Mouse (Mus musculus) left cerebral cortex, adult 8-10 months (tissue): Measurements from ENCODE around the gene Cyp4f17. TPM values are rescaled to one million over a fixed set of nuclear protein-coding genes. Genes with fewer than 3 reads are reported as not detected.
A peak's percentile ranks its signal among the peaks of the same experiment; 100 is the strongest.
"Not testable (repeated sequence)": the region's sequence is repeated elsewhere in the genome, so short reads cannot be mapped to it uniquely, and the experiment has no call there.

ENCODE experiments used
- DNase-seq, 2 experiments: peaks; one replicate each; pipeline ENCODE4 v3.0.0; 2022; ENCODE audit warnings: low spot score in 2 of 2
- total RNA-seq, 4 experiments: library from RNA; stranded (reverse); gene quantifications; 2 replicates each; pipeline ENCODE4 v1.2.4; 2022

Cyp4f17 gene
- 1 to 10 TPM; 3.9 to 6.4 (median 4.6) TPM for total RNA-seq

DNA sequence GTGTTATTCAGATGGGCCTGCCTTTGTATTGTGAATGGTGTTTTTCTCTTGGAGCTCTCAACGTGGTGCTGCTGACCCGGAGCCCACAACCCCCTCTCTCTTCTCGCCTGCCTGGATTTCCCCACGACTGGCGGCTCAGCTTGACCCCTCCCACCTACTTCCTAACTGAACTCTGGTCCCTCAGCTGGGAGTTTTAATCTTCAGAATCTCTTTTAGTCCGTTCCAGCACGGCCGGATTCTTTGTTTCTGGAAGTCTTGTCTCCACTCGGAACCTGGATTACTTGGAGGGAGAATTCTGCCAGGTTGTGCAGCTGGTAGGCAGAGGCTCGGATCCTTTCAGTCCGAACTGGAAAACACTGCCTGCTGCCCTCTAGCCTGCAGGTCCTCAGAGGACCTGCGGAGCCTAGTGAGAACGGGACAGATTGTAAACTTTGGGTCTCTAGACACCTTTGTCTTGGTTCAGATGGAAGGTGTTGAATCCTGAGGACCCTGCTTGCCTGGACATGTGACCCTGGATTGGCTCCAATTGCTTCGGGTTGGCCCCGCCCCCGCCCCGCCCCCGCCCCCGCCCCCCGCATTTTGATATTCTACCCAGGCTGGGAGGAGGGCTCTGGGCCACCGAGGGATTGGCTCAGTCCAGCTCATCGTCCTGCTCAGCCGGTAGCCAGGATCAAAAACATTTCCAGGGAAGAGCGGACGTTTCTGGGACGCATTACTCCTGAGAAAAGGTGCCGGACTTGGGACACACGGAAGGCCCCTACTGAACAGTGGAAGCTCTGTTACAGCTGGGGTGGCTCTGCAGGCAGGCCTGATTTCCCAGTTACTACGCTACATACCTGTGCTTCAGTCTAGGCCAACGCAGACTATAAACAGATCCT, at the start of gene Cyp4f17:
Gene Cyp4f17, plus strand, starts transcription at position 200 of the 878 bp plus-strand sequence.
- no peak for DNase-seq

DNA sequence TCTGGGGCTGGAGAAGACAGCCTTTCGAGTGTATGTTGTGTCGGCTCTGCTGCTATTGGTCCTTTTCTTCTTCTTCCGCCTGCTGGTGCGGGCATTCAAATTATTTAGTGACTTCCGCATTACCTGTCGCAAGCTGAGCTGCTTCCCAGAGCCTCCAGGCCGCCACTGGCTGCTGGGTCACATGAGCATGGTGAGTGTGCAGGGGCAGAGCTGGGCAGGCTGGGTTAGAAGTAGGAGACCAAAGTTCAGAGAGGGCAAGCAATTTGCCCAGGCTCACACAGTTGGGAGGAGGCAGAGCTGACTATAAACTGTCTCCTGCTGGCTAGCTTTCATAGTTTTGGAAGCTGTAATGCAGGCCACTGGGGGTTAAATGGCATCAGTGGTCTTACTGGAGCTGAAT, 37.4 kb upstream of the Cyp4f17 start:
- no peak for DNase-seq

DNA sequence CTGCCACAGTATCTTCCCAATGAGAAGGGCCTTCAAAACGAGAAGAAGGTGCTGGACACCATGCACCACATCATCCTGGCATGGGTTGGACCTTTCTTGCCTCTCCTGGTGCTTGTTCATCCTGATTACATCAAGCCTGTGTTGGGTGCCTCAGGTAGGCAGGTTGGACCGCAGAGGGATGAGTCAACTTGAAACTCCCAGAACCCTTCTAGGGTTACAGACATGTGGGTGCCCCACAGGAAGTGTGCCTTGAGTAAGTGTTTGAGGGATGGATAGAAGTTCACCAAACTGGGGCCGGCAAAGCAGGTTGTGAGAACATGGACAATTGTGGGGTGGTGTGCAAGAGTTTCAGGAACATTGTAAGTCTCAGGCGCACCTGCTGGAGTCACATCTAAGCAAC, 35.1 kb upstream of the Cyp4f17 start:
- no peak for DNase-seq

DNA sequence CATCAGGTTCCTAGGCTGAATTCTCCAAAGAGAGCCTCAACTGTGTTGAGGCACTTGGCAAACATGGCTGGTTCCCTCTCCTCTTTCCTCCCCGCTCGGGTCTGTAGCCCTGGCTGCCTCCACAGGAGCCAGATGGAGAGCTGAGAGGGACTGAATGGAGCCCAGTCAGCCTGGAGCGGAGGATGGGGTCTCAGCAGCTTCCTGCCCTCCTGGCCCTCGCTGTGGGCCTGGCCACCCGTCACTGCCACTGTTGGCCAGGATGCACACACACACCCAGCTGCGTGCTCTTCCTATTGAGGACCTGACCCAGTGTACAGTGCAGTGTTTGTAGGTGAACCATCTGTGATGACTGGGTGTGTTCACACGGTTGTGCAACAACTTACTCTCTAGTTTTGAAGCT, 33.7 kb upstream of the Cyp4f17 start:
- no peak for DNase-seq

DNA sequence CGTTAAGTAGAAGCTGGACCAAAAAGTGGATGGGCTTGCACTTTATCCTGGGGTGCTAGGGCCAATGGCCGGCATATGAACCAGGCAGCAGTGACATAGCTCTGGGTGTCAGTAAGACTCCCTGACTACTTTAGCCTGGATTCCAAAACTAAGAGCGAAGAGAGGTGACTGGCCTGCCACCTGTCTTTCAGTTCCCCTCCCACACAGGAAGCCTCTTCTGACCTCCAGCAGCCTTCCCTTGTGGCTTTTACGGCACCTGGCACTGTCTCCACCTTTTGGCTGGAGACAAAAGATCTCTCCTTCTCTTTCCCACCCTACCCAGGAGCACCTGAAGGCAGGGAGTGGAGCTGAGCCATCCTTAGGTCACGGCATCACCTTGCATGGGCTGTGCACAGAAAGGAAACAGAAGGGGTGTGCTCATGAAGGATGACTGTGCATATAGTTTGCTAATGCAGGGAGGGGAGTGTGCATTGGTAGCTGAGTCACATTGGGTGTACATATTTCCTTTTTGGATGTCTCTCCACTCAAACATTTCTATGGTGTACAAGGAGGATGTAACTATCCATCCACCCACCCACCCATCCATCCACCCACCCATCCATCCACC, 30.8 kb upstream of the Cyp4f17 start:
- no peak for DNase-seq

DNA sequence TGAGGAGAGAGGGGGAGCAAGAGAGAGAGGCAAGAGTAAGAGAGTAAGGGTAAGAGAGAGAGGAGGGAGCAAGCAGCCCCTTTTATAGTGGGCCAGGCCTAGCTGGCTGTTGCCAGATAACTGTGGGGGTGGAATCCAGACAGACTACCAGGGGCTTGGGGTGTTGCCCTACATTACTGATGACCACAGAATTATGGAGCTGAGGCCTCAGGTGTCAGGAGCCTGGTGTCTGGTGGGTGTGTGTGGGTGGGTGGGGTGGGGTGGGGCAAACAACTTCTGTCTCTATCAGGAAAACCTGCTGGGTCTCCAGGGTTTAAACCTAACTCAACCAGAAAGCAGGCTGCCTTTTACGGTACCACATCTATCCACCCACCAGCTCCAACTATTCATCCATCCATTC, 28.6 kb upstream of the Cyp4f17 start:
- no peak for DNase-seq

DNA sequence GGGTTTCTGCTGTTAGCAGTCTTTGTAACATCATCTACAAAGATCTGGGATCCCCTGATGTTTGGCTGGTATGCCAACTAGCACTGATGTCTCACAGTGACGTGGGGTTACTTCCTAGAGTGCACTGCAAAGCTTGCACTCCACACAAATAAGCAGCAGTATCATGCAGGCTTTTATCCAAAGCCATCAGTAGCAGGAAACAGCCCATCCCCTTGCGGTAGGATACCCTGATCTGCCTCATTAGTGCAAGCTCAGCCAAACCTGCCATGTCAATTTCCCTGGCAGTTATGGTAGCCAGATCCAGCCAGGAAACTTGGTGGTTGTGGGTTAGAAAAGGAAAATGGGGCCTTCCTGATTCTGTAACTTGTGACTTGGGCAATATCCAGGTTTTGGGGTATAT, 27.1 kb upstream of the Cyp4f17 start:
- no peak for DNase-seq

DNA sequence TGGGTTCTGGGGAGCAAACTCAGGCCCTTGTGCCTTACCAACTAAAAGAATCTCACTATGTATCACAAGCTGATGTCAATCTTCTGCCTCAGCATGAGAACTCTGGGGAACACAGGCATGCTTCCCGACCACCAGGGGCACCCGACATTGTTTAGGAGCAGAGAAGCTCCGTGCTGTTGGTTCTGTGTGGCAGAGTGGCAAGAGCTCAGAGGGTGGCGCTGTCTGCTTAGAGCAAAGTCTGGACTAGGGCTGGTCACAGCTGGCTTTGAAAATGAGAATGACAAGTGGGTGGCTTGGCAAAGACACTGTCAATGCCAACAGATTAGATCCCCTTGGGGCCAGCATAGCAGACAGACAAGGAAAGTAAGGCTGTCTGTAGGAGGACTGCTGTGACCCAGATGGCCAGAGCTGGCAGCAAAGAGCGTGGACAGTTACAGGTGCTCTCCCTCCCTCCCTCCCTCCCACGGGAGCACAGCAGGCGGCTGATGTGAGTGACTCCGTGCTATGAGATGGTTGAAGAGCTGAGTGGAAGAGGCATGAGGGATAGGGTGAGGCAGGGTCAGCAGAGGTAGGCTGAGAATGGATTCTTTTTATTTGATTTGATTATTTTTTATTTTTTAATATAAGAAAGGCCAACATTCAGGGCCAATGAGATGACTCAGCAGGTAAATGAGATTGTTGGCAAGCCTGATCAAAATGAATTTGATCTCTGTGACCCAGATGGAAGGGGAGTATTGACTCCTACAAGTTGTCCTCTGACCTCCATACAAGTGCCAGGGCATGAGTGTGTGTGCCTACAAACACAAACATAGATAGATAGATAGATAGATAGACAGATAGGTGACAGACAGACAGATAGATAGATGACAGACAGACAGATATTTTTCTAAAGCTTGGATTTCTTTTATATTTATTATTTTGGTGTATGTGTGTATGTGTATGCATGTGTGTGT, 26.0 kb upstream of the Cyp4f17 start:
- DNase-seq: no peak

DNA sequence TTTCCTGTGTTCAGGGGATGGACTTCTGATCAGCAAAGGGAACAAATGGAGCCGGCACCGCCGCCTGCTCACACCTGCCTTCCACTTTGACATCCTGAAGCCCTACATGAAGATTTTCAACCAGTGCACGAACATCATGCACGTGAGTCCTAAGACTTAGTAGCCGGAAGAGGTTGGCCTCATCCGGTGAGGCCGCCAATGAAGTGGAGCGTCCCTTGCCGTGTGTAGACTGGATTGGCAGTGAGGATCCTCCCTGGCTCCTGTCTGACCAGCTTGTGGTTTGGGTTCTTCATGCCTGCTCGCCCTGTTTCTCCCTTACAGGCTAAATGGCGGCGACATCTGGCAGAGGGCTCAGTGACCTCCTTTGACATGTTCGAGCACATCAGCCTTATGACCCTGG, 24.1 kb upstream of the Cyp4f17 start:
- DNase-seq: no peak

DNA sequence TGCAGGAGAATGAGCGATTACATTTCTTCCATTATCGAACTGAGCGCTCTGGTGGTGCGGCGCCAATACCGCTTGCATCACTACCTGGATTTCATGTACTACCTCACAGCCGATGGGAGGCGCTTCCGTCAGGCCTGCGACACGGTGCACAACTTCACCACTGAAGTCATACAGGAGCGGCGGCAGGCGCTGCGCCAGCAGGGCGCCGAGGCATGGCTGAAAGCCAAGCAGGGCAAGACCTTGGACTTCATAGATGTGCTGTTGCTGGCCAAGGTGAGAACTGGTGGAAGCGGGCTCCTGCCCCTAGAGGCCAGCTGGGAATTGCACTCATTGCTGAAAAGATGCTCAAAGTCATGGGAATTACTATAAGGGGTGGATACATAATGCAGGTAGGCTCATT, 22.6 kb upstream of the Cyp4f17 start:
- peak; percentile 18 to 24 for DNase-seq

DNA sequence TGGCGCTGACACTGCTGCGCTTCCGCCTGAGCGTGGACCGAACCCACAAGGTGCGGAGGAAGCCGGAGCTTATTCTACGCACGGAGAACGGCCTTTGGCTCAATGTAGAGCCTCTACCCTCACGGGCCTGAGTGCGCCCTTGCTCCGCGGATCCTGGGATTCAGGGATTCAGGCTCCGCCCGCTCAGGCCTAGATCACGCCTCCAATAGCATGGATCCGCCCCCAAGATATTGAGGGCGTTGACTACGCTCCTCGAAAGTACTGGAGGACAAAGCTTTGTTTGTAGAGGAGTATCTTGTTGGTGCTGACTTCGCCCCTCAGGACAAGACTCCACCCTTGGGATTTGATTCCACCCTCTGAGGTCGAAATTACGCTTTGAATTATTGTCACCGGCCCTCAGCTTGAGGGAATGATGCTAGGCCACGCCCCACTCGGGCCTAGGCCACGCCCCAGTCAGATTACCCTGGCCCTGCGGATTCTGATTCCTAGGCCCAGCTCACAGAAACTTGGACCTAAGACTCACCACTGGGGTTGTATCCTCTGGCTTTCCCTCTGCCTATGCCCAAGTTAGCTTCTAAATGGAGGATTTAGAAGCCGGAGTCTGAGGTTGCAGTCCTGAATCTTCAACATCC, 13.4 kb upstream of the Cyp4f17 start:
- DNase-seq: no peak

DNA sequence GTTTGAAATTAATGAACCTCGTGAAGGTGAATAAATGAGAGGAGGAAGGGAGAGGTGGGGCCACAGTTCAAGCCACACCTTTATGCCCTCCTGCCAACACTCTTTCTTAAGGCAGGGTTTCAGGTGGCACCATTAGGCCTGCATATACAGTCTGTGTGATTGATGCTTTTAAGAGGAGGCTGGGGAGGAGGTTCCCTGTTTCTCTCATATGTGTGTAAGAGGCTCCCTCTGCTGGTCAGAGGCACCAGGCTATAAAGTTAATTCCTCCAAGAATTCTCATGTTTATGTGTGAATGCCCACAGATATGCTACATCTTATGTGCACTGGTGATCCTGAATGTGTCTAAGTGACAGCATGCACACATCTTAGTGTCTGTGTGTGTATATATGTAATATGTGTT, 11.2 kb upstream of the Cyp4f17 start:
- peak in 1 of 2 experiments; percentile 44 for DNase-seq

DNA sequence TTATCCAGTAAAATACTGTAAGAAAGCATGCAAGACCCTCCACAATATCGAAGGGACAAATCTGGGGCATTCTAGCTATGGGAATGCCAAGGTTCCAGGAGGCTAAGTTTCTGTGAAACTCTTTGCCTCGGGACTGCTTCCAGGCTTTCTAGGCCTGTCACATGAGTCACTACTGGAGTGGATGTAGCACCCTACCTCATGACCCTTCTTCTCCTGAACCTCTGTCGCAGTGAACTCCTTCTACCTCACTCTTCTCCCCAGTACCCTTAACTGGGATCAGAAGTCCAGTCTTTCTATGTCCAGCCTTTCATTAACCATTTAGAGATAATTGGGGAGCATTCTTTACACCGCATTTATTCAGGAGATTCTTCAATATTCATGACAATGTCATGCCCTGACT, 5.3 kb upstream of the Cyp4f17 start:
- DNase-seq: not testable (repeated sequence)

DNA sequence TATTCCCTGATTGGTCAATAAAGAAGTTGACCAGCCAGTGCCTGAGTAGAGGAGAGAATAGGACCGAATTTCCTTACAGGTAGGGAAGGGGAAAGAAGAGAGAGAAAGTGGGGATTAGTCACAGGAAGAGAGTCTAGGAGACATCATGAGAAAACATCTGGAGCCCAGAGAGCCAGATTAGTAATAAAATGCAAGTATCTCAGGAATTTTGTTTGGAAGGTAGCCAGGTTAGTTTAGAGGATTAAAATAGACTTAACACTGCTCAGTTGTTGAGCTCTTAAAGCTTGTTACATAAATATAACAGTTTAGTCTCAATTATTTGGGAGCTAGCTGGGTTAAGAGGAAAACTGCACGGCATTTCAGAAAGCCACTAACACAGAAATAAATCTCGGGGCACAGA, 4.8 kb upstream of the Cyp4f17 start:
- DNase-seq: no peak

DNA sequence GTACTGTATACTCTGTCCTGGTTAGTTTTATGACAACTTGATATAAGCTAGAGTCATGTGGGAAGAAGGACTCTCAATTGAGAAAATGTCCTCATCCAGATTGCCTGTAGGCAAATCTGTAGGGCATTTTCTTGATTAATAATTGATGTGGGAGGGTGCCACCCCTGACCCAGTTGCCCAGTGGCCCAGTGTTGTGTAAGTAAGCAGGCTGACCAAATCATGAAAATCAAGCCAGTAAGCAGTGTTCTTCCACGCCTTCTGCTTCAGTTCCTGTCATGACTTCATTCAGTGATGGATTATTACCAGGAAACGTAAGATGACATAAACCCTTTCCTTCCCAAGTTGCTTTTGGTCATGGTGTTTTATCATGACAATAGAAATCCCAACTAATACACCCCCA, 2.7 kb upstream of the Cyp4f17 start:
- DNase-seq: no peak

DNA sequence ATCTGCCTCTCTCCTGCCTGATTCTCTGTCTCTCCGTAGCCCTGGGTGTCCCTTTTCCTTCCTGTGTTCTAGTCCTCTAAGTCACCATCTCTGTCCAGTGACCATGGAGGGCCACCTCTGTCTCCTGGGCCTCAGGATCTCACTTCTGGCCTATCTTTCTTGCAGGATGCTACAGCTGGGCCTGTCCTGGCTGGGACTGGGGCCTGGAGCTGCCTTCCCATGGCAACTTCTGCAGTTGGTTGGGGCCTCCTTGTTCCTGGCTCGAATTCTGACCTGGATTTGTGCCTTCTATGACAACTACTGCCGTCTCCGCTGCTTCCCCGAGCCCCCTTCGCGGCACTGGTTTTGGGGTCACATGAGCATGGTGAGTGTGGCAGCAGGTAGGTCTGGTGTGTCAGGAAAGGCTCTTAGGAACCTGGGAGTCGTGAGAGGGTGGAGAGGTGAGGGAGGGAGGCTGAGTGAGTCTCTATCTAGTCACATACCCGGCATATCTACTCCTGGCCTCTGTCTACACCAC, 937 bp downstream of the Cyp4f17 start:
- no peak for DNase-seq

DNA sequence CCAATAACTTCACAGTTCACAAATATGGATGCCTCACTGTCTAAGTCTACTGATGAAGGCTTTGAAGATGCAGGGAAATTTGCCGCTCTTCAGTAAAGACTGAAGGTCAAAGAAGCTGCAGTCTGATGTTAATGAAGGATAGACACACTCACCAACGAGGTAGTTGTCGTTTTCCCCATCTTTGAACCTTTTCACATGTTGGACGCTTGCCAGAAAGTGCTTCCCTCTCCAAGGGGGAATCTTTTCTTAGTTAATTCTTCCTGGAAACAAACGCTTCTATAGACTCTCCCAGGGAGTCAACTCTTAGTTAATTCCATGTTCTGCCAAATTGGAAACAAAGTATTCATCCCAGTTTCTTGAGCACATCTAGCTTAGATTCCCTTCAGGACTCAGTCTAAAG, 10.3 kb downstream of the Cyp4f17 start:
- no peak for DNase-seq

DNA sequence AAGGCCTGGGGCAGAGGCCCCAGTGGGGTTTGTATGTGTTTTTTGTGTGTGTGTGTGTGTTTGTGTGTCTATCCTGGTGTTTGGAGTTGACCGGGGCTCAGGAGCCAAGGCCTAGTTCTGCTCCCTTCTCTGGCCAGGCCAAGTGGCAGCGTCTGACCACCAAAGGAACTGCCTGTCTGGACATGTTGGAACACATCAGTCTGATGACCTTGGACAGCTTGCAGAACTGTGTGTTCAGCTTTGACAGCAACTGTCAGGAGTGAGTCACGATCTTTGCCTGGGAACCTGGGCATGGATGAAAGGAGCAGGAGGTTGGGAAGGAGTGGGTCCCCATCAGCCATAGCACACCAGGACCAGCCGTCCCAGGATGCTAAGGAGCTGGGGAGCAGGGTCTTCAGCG, 16.1 kb downstream of the Cyp4f17 start:
- DNase-seq: no peak

DNA sequence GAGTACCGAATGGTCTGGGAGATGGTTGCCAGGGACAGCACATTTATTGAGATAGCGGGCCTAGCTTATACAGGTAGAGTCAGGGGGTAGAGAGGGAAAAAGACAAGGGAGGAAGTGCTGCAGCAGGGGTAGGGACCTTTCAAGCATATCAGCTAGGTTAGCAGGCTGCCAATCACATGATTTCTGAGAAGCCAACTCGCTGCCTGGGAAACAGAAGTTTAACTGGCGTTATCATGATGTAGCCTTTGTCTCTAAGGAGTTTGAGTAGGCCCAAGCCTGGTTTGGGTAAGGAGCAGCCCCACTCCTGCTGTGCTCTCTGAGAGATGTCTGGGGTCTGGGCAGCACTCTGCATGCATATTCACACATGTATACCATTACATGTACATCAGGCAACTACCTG, 16.5 kb downstream of the Cyp4f17 start:
- DNase-seq: no peak

DNA sequence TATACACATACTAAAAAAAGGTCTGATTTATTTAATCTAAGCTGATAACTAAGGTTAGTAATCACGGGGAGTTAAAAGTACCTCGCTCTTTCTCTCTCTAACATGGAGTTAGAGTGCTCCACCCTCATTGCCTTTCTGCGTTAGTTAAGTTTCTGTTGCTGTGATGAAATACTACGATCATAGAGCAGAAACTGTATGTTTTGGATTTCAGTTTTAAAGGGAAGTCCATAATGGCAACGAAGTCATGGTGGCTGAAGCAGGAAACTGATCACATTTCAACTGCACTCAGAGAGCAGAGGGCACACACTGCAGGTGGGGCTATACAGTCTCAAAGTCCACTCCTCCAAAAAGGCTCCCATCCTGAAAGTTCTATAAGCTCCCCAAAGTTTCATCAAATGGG, 17.0 kb downstream of the Cyp4f17 start:
- no peak for DNase-seq

DNA sequence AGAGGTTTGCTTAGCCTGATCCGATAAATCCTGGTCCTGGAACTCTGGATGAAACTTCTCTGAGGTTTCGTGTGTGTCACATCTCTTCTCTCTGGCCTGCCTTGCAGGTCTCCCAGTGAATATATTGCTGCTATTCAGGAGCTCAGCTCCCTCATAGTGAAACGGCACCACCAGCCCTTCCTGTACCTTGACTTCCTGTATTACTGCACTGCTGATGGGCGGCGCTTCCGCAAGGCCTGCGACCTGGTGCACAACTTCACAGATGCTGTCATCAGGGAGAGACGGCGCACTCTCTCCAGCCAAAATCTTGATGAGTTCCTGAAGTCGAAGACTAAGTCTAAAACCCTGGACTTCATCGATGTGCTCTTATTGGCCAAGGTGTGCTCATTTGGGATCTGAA, 18.0 kb downstream of the Cyp4f17 start:
- DNase-seq: no peak
